In genomic region chrX:38334329-38335279, GRCm38 (mm10) we compare ENCODE assay signal across 9 mouse cellular contexts. TPM values are rescaled to one million over a fixed set of nuclear protein-coding genes. Genes with fewer than 3 reads are reported as not detected.
DNase-seq lines count a peak whose midpoint lies in the region; ATAC-seq and TF ChIP-seq lines count a peak whose summit lies in the region.
"Had no signal": no experiment of that assay in that cellular context is flagged by ENCODE, and none has a peak within 500 bp of the region (broad histone marks: within the 10 kb centered on the region; RNA-seq: fewer than 3 reads in every experiment).

No protein-coding gene starts in this region.

- H3K27ac ChIP-seq in thymus, adult 2 months (ENCODE audit: control insufficient read depth, insufficient read depth, low read length), result no peak overlapping the region
- no peak overlapping the region for H3K27ac ChIP-seq in liver, postnatal 0 days (ENCODE audit: low read depth)
- no peak overlapping the region for H3K27ac ChIP-seq in hindbrain, embryonic 14.5 days

- ATAC-seq in liver, postnatal 0 days, result peak; percentile 45; the same call in 1 of the 2 replicates
- no peak for ATAC-seq in hindbrain, embryonic 14.5 days (ENCODE audit: low FRiP score)

- no peaks in the 10 kb centered on the region for H3K9me3 ChIP-seq in liver, postnatal 0 days (ENCODE audit: low read length)
- no peaks in the 10 kb centered on the region for H3K9me3 ChIP-seq in hindbrain, embryonic 14.5 days (ENCODE audit: control insufficient read depth, low read length)

- no peak overlapping the region for H3K4me2 ChIP-seq in liver, postnatal 0 days (ENCODE audit: low read depth, low read length)
- H3K4me2 ChIP-seq in hindbrain, embryonic 14.5 days (replicated peaks), result no peak overlapping the region

- DNase-seq in cerebellum, postnatal 14 days, result peak; percentile 3 to 28
- no peak for DNase-seq in cerebellum, adult 8-10 months
- peak; percentile 12 for DNase-seq in thymus, adult 2 months
- DNase-seq in thymus, adult 18-20 months, result no peak
- peak; percentile 18 for DNase-seq in fibroblast of lung, adult 2 months (ENCODE audit: low read depth)
- peak; percentile 44 for DNase-seq in liver, postnatal 0 days
- peak; percentile 40 for DNase-seq in thymus, postnatal 4 days
- DNase-seq in hindbrain, embryonic 14.5 days (ENCODE audit: low spot score), result no peak

- H3K9ac ChIP-seq in liver, postnatal 0 days (replicated peaks), result no peak overlapping the region
- H3K9ac ChIP-seq in hindbrain, embryonic 14.5 days, result no peak overlapping the region

- no peaks in the 10 kb centered on the region for H3K36me3 ChIP-seq in thymus, adult 2 months (ENCODE audit: control insufficient read depth, insufficient read depth, low read length)
- H3K36me3 ChIP-seq in liver, postnatal 0 days (replicated peaks; ENCODE audit: insufficient read depth, low read length), result no peaks in the 10 kb centered on the region
- H3K36me3 ChIP-seq in hindbrain, embryonic 14.5 days (replicated peaks; ENCODE audit: control insufficient read depth, insufficient read depth), result no peaks in the 10 kb centered on the region

- H3K4me3 ChIP-seq in thymus, adult 2 months (ENCODE audit: control insufficient read depth, insufficient read depth, low read length), result no peak overlapping the region
- no peak overlapping the region for H3K4me3 ChIP-seq in liver, postnatal 0 days (ENCODE audit: low read depth, low read length)
- H3K4me3 ChIP-seq in hindbrain, embryonic 14.5 days (replicated peaks; ENCODE audit: low read length), result no peak overlapping the region

- no peaks in the 10 kb centered on the region for H3K4me1 ChIP-seq in thymus, adult 2 months (replicated peaks; ENCODE audit: control insufficient read depth, insufficient read depth, low read length)
- no peaks in the 10 kb centered on the region for H3K4me1 ChIP-seq in liver, postnatal 0 days (ENCODE audit: insufficient read depth)
- no peaks in the 10 kb centered on the region for H3K4me1 ChIP-seq in hindbrain, embryonic 14.5 days (replicated peaks; ENCODE audit: control insufficient read depth, insufficient read depth, low read length)

- 38% methylated on average over 8 of the region's 8 CpGs for WGBS in thymus, adult 2 months
- WGBS in liver, postnatal 0 days (ENCODE audit: insufficient replicate concordance), result 39% methylated on average over 8 of the region's 8 CpGs
- WGBS in hindbrain, embryonic 14.5 days, result 69% methylated on average over 8 of the region's 8 CpGs

- no peaks in the 10 kb centered on the region for H3K27me3 ChIP-seq in thymus, adult 2 months (ENCODE audit: control insufficient read depth, insufficient read depth, low read length)
- H3K27me3 ChIP-seq in liver, postnatal 0 days (ENCODE audit: insufficient read depth, low read length), result no peaks in the 10 kb centered on the region
- H3K27me3 ChIP-seq in hindbrain, embryonic 14.5 days (ENCODE audit: control insufficient read depth, insufficient read depth, low read length), result no peaks in the 10 kb centered on the region

- TF ChIP-seq EP300 in liver, postnatal 0 days (IDR thresholded peaks at IDR 0.05; ENCODE audit: low read depth), result no peak

- TF ChIP-seq CTCF in thymus, adult 2 months (IDR thresholded peaks at IDR 0.05; ENCODE audit: borderline replicate concordance, control insufficient read depth, extremely low read depth, insufficient read depth, low read length, poor library complexity), result no peak
- peak; percentile 70 for TF ChIP-seq CTCF in liver, postnatal 0 days (IDR thresholded peaks at IDR 0.05; ENCODE audit: low read depth)

- no peak for TF ChIP-seq POLR2A in thymus, adult 2 months (IDR thresholded peaks at IDR 0.05; ENCODE audit: control insufficient read depth, extremely low read depth, insufficient read depth, low read length, poor library complexity)

RNA-seq across cellular contexts. Expression of gene Atp1b4, which starts 18.6 kb away (rescaled TPM):
- not detected in 2 replicates for polyA plus RNA-seq in thymus, adult 2 months (2012; rRNA removed)
- polyA plus RNA-seq in liver, postnatal 0 days (2015; fragmentation: Nextera tagmentation; extraction: Ambion mirVana), result 0.06 and 1.5 TPM in 2 replicates
- not detected in 2 replicates for polyA plus RNA-seq in hindbrain, embryonic 14.5 days (2014; fragmentation: Nextera tagmentation; extraction: Ambion mirVana)
- polyA plus RNA-seq: intestine, embryonic 14.5 days had no signal

Comparison
In these comparisons a context has a peak if more than half of its experiments do, and no peak if none do; other contexts are left out.
1. DNase-seq: peak in cerebellum, postnatal 14 days (2 of 2), thymus, adult 2 months (single experiment), fibroblast of lung, adult 2 months (single experiment), liver, postnatal 0 days (single experiment) and thymus, postnatal 4 days (single experiment); none in cerebellum, adult 8-10 months (single experiment), thymus, adult 18-20 months (0 of 2) and hindbrain, embryonic 14.5 days (single experiment).